Comparison of ENCODE assay signal across 8 mouse cellular contexts in the genomic region with DNA sequence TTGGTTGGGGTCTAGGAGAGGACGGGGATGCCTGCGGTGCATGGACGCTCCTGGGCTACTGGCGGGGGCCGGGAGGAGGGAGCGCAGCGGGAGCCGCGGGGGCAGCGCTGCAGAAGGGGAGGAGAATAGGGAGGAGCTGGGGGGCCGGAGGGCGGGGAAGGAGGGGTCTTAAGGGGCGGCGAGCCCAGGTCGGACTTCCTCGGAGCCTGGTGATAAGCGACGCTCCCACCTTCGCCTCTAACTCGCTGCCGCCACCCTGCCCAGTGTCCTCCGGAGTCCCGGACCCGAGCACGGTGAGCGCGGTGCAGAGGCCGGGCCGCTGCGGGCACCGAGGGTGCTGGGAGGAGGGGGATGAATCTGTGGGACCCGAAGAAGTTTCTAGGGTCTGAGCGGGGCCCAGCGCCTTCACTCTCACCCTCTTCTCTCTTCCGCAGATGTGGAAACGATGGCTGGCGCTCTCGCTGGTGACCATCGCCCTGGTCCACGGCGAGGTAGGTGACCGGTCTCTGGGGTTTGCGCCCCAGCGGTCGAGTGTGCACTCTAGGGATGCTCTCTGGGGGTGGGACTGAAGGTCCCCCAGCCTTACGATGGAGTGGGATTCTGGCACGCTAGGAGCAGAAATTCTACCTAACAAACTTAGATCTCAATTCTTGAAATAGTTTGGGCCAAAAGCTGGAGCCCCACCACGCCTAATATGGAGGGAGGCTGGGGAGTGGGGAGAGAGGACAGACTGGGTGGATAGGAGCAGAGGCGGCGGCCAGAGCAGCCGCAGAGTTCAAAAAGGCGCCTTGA. TPM values are rescaled to one million over a fixed set of nuclear protein-coding genes. Genes with fewer than 3 reads are reported as not detected.
DNase-seq lines count a peak whose midpoint lies in the region; ATAC-seq and TF ChIP-seq lines count a peak whose summit lies in the region.

A gene (plus strand): TSS at position 14 of the 792 bp plus-strand sequence.

- peak within 1 kb of the TSS; percentile 98 for H3K9ac ChIP-seq in embryonic facial prominence, embryonic 13.5 days
- H3K9ac ChIP-seq in liver, embryonic 16.5 days (ENCODE audit: low read depth, low read length): peak within 1 kb of the TSS; percentile 39; the same call in 1 of the 2 replicates
- H3K9ac ChIP-seq in neural tube, embryonic 14.5 days (replicated peaks; ENCODE audit: low read depth, low read length): peak within 1 kb of the TSS; percentile 60

- H3K4me3 ChIP-seq in E14TG2a.4 (replicated peaks; ENCODE audit: low read length): peak within 1 kb of the TSS; percentile 89
- H3K4me3 ChIP-seq in embryonic facial prominence, embryonic 13.5 days: peak within 1 kb of the TSS; percentile 91
- peak within 1 kb of the TSS; percentile 54 for H3K4me3 ChIP-seq in liver, embryonic 16.5 days (ENCODE audit: low read depth, low read length)
- peak within 1 kb of the TSS; percentile 60 for H3K4me3 ChIP-seq in neural tube, embryonic 14.5 days (ENCODE audit: low read depth, low read length)

- peak; percentile 84 for ATAC-seq in embryonic facial prominence, embryonic 13.5 days (ENCODE audit: insufficient number of reproducible peaks, insufficient read depth, low FRiP score, low TSS enrichment, low read depth)
- ATAC-seq in liver, embryonic 16.5 days (ENCODE audit: low read depth): no peak
- ATAC-seq in neural tube, embryonic 14.5 days (ENCODE audit: low read depth): peak; percentile 77

- H3K27ac ChIP-seq in embryonic facial prominence, embryonic 13.5 days: peak within 1 kb of the TSS; percentile 92
- H3K27ac ChIP-seq in liver, embryonic 16.5 days (ENCODE audit: low read length): no peak within 1 kb of the TSS
- H3K27ac ChIP-seq in neural tube, embryonic 14.5 days (ENCODE audit: low read depth, low read length): peak within 1 kb of the TSS; percentile 67

- H3K4me2 ChIP-seq in embryonic facial prominence, embryonic 13.5 days: peak within 1 kb of the TSS; percentile 66
- H3K4me2 ChIP-seq in liver, embryonic 16.5 days (ENCODE audit: low read depth, low read length): peak within 1 kb of the TSS; percentile 59
- peak within 1 kb of the TSS; percentile 88 for H3K4me2 ChIP-seq in neural tube, embryonic 14.5 days (ENCODE audit: low read depth, low read length)

- H3K9me3 ChIP-seq in E14TG2a.4 (ENCODE audit: low read length): no peaks in the 10 kb centered on the region
- no peaks in the 10 kb centered on the region for H3K9me3 ChIP-seq in embryonic facial prominence, embryonic 13.5 days
- no peaks in the 10 kb centered on the region for H3K9me3 ChIP-seq in liver, embryonic 16.5 days (replicated peaks; ENCODE audit: control insufficient read depth, low read length)
- H3K9me3 ChIP-seq in neural tube, embryonic 14.5 days (ENCODE audit: control insufficient read depth, low read length): no peaks in the 10 kb centered on the region

- H3K36me3 ChIP-seq in E14TG2a.4 (ENCODE audit: insufficient read depth, low read length): peaks cover 11% of the 10 kb centered on the region; the same call in 1 of the 2 replicates
- peaks cover 14% of the 10 kb centered on the region for H3K36me3 ChIP-seq in embryonic facial prominence, embryonic 13.5 days
- no peaks in the 10 kb centered on the region for H3K36me3 ChIP-seq in liver, embryonic 16.5 days (ENCODE audit: control insufficient read depth, insufficient read depth)
- H3K36me3 ChIP-seq in neural tube, embryonic 14.5 days (ENCODE audit: control insufficient read depth, insufficient read depth, low read length): no peaks in the 10 kb centered on the region

- TF ChIP-seq CTCF in E14TG2a.4 (conservative IDR thresholded peaks at IDR 0.05; ENCODE audit: low read length): no peak

- H3K27me3 ChIP-seq in E14TG2a.4 (ENCODE audit: insufficient read depth, low read length): peaks cover 26% of the 10 kb centered on the region
- H3K27me3 ChIP-seq in embryonic facial prominence, embryonic 13.5 days: no peaks in the 10 kb centered on the region
- peaks cover 15% of the 10 kb centered on the region for H3K27me3 ChIP-seq in liver, embryonic 16.5 days (ENCODE audit: control insufficient read depth, insufficient read depth, low read depth, low read length)
- H3K27me3 ChIP-seq in neural tube, embryonic 14.5 days (ENCODE audit: control insufficient read depth, insufficient read depth, low read length): no peaks in the 10 kb centered on the region

- peak; percentile 54 for DNase-seq in adrenal gland, adult 2 months
- DNase-seq in heart, adult 9 months (ENCODE audit: low spot score in 2 of 2): peak; percentile 44 to 51
- peak; percentile 85 for DNase-seq in kidney, postnatal 10 days
- DNase-seq in c-Kit-positive CD71-positive TER-119-positive erythroid progenitor cells, embryonic 14.5 days (ENCODE audit: low spot score): no peak

- H3K4me1 ChIP-seq in E14TG2a.4 (replicated peaks; ENCODE audit: low read depth, low read length): peaks cover 50% of the 10 kb centered on the region
- H3K4me1 ChIP-seq in embryonic facial prominence, embryonic 13.5 days: peaks cover 32% of the 10 kb centered on the region
- no peaks in the 10 kb centered on the region for H3K4me1 ChIP-seq in liver, embryonic 16.5 days (ENCODE audit: control insufficient read depth, low read depth, low read length)
- peaks cover 23% of the 10 kb centered on the region for H3K4me1 ChIP-seq in neural tube, embryonic 14.5 days (ENCODE audit: control insufficient read depth, insufficient read depth, low read length)

- WGBS in embryonic facial prominence, embryonic 13.5 days: under 1% methylated on average over 51 of the region's 52 CpGs
- WGBS in liver, embryonic 16.5 days (ENCODE audit: insufficient replicate concordance): under 1% methylated on average over 46 of the region's 52 CpGs
- under 1% methylated on average over 48 of the region's 52 CpGs for WGBS in neural tube, embryonic 14.5 days

RNA-seq across cellular contexts. Expression of the gene that starts here (rescaled TPM):
- total RNA-seq in adrenal gland, adult 2 months (2021): 10 to 100 TPM; 39.3 to 56.7 TPM
- polyA plus RNA-seq in adrenal gland, adult 2 months (2012; rRNA removed): 8.0 and 8.6 TPM in 2 replicates
- 683 and 792 TPM in 2 replicates for polyA plus RNA-seq in embryonic facial prominence, embryonic 13.5 days (2015; fragmentation: Nextera tagmentation; extraction: Ambion mirVana)
- 18.1 and 21.5 TPM in 2 replicates for polyA plus RNA-seq in liver, embryonic 16.5 days (2015; fragmentation: Nextera tagmentation; extraction: Ambion mirVana)
- polyA plus RNA-seq in neural tube, embryonic 14.5 days (2014; fragmentation: Nextera tagmentation; extraction: Ambion mirVana): 62.8 and 170 TPM in 2 replicates

Comparison
In these comparisons a context has a peak if more than half of its experiments do, and no peak if none do; other contexts are left out.
1. H3K9ac ChIP-seq: peak in every context shown above with its lines; median percentile 98 in embryonic facial prominence, embryonic 13.5 days; 60 in neural tube, embryonic 14.5 days; 39 in liver, embryonic 16.5 days.